In genomic region chr12:70145586-70145985, GRCm38 (mm10) we compare ENCODE assay signal across 18 mouse cellular contexts. TPM values are rescaled to one million over a fixed set of nuclear protein-coding genes. Genes with fewer than 3 reads are reported as not detected.
"Had no signal": no experiment of that assay in that cellular context is flagged by ENCODE, and none has a peak within 500 bp of the region (broad histone marks: within the 10 kb centered on the region; RNA-seq: fewer than 3 reads in every experiment).

No protein-coding gene starts in this region.

- H3K4me2 ChIP-seq: heart, embryonic 12.5 days; hindbrain, embryonic 13.5 days; hindbrain, embryonic 15.5 days; limb, embryonic 15.5 days had no signal

- H3K9ac ChIP-seq: forebrain, postnatal 0 days; heart, embryonic 12.5 days; hindbrain, embryonic 13.5 days; hindbrain, embryonic 15.5 days; limb, embryonic 13.5 days; limb, embryonic 15.5 days; liver, embryonic 12.5 days; liver, embryonic 14.5 days had no signal

- H3K9me3 ChIP-seq: heart, embryonic 10.5 days; heart, embryonic 12.5 days; hindbrain, embryonic 13.5 days; hindbrain, embryonic 15.5 days; limb, embryonic 13.5 days; limb, embryonic 15.5 days; liver, embryonic 12.5 days had no signal

- H3K27ac ChIP-seq: hindbrain, embryonic 13.5 days; hindbrain, embryonic 15.5 days; hindbrain, postnatal 0 days; limb, embryonic 13.5 days; liver, embryonic 12.5 days; liver, embryonic 14.5 days had no signal

- H3K36me3 ChIP-seq: heart, embryonic 10.5 days; heart, embryonic 12.5 days; hindbrain, embryonic 13.5 days; hindbrain, embryonic 15.5 days; limb, embryonic 13.5 days; limb, embryonic 15.5 days; liver, embryonic 12.5 days had no signal

- H3K27me3 ChIP-seq: heart, embryonic 12.5 days; hindbrain, embryonic 13.5 days; hindbrain, embryonic 15.5 days; limb, embryonic 13.5 days; limb, embryonic 15.5 days; liver, embryonic 12.5 days had no signal

- DNase-seq: gastrocnemius, postnatal 36 days; kidney, adult 11 months had no signal

- H3K4me3 ChIP-seq: heart, embryonic 10.5 days; heart, embryonic 12.5 days; hindbrain, embryonic 13.5 days; hindbrain, embryonic 15.5 days; limb, embryonic 13.5 days; limb, embryonic 15.5 days; liver, embryonic 12.5 days had no signal

- ATAC-seq: liver, embryonic 12.5 days had no signal

RNA-seq across cellular contexts. Expression of gene Abhd12b, which starts 8.4 kb away (rescaled TPM):
- polyA plus RNA-seq: heart, embryonic 10.5 days; heart, embryonic 12.5 days; heart, embryonic 14.5 days; heart, embryonic 16.5 days; hindbrain, embryonic 11.5 days; hindbrain, embryonic 15.5 days; hindbrain, postnatal 0 days; kidney, adult 2 months; large intestine, adult 2 months; limb, embryonic 13.5 days; liver, adult 2 months; liver, embryonic 12.5 days; liver, embryonic 14.5 days had no signal
